Mouse (Mus musculus) hindbrain, embryonic 11.5 days (tissue): ENCODE measurements around the gene Zfp39. TPM values are rescaled to one million over a fixed set of nuclear protein-coding genes. Genes with fewer than 3 reads are reported as not detected.

ENCODE experiments used
- ATAC-seq: fragments of 200-750 bp; cut with Nextera tagmentation; 2 replicates; pipeline ENCODE4 v1.8.0; 2017; ENCODE audit warnings: mild to moderate bottlenecking, moderate TSS enrichment, moderate library complexity; ENCODE audit not compliant: low FRiP score
- DNase-seq: peaks from one replicate; pipeline ENCODE4 v3.0.0-alpha.2; 2015; ENCODE audit warnings: low spot score
- H3K27ac ChIP-seq: fragments of 300-500 bp; sonication (generic); 2 replicates; pipeline ENCODE4 v1.5.1; 2014; ENCODE audit warnings: mild to moderate bottlenecking, low read depth, low read length
- H3K27me3 ChIP-seq: fragments of 300-500 bp; sonication (generic); 2 replicates; pipeline ENCODE4 v1.6.1; 2014; ENCODE audit warnings: mild to moderate bottlenecking, low read length, moderate library complexity, mixed read lengths; ENCODE audit not compliant: control insufficient read depth, insufficient read depth
- H3K36me3 ChIP-seq: fragments of 300-500 bp; sonication (generic); 2 replicates; pipeline ENCODE4 v1.6.1; 2014; ENCODE audit warnings: mild to moderate bottlenecking, low read length, moderate library complexity, mixed read lengths; ENCODE audit not compliant: control insufficient read depth, insufficient read depth
- H3K4me1 ChIP-seq: fragments of 300-500 bp; sonication (generic); replicated peaks from 2 replicates; pipeline ENCODE4 v1.6.1; 2014; ENCODE audit warnings: low read length, mixed read lengths; ENCODE audit not compliant: control insufficient read depth, insufficient read depth
- H3K4me2 ChIP-seq: fragments of 300-500 bp; sonication (generic); replicated peaks from 2 replicates; pipeline ENCODE4 v1.6.1; 2014; ENCODE audit warnings: mild to moderate bottlenecking, low read depth, low read length
- H3K4me3 ChIP-seq: fragments of 300-500 bp; sonication (generic); 2 replicates; pipeline ENCODE4 v1.5.1; 2014; ENCODE audit warnings: low read depth, low read length
- H3K9ac ChIP-seq: fragments of 300-500 bp; sonication (generic); 2 replicates; pipeline ENCODE4 v1.6.1; 2014; ENCODE audit warnings: low read depth, low read length
- H3K9me3 ChIP-seq: fragments of 300-500 bp; sonication (generic); 2 replicates; pipeline ENCODE4 v1.6.1; 2016; ENCODE audit warnings: low read length; ENCODE audit not compliant: control insufficient read depth
- WGBS: fragments of 180-500 bp; shearing (Covaris S2); extraction: QIAGEN DNeasy Blood & Tissue Kit; methylation state at CpG from one replicate; pipeline ENCODE4 v1.1.7; 2014; 5-methylcytosine and 5-hydroxymethylcytosine counted together
- polyA plus RNA-seq: library from polyadenylated mRNA; unstranded; fragments of >200 nt; fragmentation: Nextera tagmentation; extraction: Ambion mirVana; gene quantifications from 2 replicates; pipeline ENCODE4 v1.2.1, GENCODE M21; 2014

The Zfp39 gene
- polyA plus RNA-seq, 1 experiment from 2014 or later = 7.5 TPM

DNA sequence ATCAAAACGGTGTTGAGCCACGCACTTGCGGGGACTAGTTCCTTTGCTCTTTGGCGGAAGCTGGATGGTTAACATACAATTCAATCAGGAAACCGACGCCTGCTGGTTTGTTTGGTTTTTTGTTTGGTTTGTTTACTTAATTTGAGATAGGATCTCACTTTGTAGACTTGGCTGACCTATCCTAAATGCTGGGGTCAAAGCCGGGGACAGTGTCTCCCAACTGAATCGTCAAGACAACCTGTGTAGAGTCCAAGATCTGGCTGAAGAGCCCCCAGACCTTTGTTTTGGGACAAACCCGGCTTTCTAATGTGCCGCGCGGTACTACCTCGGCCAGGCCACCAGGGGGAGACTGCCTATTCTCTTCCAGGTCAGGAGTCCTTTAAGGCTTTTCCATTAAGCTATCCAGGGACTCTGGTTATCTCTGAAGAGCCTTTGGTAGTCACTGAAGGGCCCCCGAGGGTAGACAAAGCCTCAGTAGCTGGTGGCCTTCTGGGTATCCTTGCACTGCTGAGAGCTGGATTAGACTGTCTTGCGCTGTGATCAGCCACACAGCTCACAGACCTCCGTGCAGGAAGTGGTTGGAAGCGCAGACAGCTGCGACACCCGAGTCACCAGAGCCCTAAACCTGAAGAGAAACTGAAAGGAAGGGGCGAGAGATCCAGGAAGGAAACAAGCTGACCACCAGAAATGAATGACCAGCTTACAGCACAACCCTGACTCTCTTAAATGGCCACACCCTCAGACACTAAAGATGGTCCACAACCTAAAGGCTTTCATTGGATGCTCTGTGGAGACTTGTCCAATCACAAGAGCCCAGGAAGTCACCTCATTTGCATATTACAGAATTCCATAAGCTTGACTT lies 24.0 kb upstream of the Zfp39 start:
- peaks cover 4% of the 10 kb centered on the region for H3K36me3 ChIP-seq
- H3K9ac ChIP-seq = 0 out of 2 replicates have a peak overlapping the region, but pooled peaks have one; percentile 19
- H3K27me3 ChIP-seq = no peaks in the 10 kb centered on the region
- no peaks in the 10 kb centered on the region for H3K9me3 ChIP-seq
- 36% methylated on average over 20 of the region's 20 CpGs for WGBS
- H3K4me3 ChIP-seq = 0 out of 2 replicates have a peak overlapping the region, but pooled peaks have one; percentile 6
- peak; percentile 84 for DNase-seq
- no peaks in the 10 kb centered on the region for H3K4me1 ChIP-seq
- H3K27ac ChIP-seq = peak overlapping the region; percentile 30; the same call in 1 of the 2 replicates
- no peak overlapping the region for H3K4me2 ChIP-seq
- ATAC-seq = peak; percentile 56

DNA sequence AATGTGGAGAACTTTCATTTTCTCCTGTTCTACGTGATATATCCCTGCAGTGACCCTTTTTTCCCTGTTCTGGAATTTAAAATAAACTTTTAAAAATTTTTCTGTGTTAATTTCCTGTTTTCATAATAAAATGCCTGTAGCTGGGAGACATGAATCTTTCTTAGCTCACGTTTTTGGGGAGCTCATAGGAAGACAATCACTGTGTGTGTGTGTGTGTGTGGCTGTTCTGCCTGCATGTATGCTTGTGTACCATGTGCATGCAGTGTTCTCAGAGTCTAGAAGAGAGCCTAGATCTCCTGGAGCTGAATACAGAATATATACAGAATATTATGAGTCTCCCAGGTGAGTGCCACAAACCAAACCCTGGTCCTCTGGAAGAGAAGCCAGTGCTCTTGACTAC lies 23.0 kb upstream of the Zfp39 start:
- no peaks in the 10 kb centered on the region for H3K27me3 ChIP-seq
- DNase-seq (no peak), ATAC-seq (no peak)
- H3K27ac ChIP-seq = no peak overlapping the region
- WGBS = 84% methylated on average over 2 of the region's 2 CpGs
- H3K4me2 ChIP-seq = no peak overlapping the region
- H3K9ac ChIP-seq = no peak overlapping the region
- H3K9me3 ChIP-seq = no peaks in the 10 kb centered on the region
- no peaks in the 10 kb centered on the region for H3K4me1 ChIP-seq
- H3K36me3 ChIP-seq = peaks cover 4% of the 10 kb centered on the region; the same call in 1 of the 2 replicates
- H3K4me3 ChIP-seq = no peak overlapping the region

DNA sequence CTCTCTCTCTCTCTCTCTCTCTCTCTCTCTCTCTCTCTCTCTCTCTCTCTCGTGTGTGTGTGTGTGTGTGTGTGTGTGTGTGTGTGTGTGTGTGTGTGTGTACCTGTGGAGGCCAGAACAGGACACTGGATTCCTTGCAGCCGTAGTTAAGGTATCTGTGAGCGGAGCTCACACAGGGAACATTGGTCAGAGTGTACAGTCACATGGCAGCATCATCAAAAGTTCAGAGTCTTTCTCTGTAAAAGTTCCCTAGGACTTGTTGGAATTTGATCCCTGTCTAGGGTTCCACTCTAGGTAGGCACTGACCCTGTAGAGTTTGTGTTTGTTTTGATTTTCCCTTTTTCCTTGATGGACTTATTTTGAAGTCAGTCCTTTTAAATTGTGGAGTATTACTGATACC lies 22.6 kb upstream of the Zfp39 start:
- 92% methylated on average over 2 of the region's 3 CpGs for WGBS
- Histone ChIP-seq H3K4me1 (no peaks in the 10 kb centered on the region), H3K36me3 (peaks cover 2% of the 10 kb centered on the region; the same call in 1 of the 2 replicates), H3K27me3 (no peaks in the 10 kb centered on the region), H3K9me3 (no peaks in the 10 kb centered on the region), H3K4me3 (no peak overlapping the region), H3K9ac (no peak overlapping the region), H3K4me2 (no peak overlapping the region), H3K27ac (no peak overlapping the region)
- no peak for ATAC-seq
- DNase-seq = no peak

DNA sequence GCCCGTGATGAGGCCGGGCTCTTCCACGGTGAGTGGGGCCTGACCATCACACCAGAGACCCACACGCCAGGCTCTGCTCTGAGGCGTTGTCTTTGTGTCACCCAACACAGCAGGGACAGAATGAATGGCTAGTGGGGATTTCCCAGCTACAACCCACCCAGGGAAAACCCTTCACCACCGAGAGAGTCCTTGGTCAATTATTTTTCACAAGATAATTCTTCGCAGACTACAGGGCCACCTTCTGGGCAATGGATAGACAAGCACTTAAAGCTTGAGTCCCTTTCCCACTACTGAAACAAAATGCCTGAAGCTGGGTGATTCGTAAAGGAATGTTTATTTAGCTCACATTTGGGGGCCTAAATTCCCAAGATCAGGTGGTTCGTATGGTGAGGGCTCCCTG lies 18.4 kb upstream of the Zfp39 start:
- no peaks in the 10 kb centered on the region for H3K36me3 ChIP-seq
- no peak for ATAC-seq

DNA sequence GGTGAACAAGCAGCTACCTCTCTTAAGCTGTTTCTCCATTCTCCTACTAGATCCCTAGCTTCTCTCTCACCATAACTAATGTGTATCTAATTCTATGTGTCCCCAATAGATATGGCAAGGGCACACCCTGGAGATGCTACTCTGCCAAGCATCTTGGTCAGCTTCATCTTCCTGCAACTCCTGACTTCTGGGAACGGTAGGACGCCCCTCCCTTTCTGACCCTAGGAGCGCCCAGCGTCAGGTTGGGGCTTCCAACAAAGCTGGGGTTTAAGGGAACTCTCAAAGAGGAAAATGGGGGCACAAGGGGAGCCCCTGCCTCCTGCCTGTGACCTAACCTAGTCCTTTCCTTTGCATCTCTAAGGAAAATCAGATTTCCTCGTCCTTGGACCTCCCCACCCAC lies 14.7 kb upstream of the Zfp39 start:
- 79% methylated on average over 5 of the region's 5 CpGs for WGBS
- no peak for DNase-seq

More for the DNA sequence above, 18.4 kb upstream of the Zfp39 start:
- Histone ChIP-seq H3K27ac (no peak overlapping the region), H3K9ac (no peak overlapping the region), H3K4me1 (no peaks in the 10 kb centered on the region), H3K27me3 (no peaks in the 10 kb centered on the region), H3K9me3 (no peaks in the 10 kb centered on the region), H3K4me2 (no peak overlapping the region), H3K4me3 (no peak overlapping the region)
- DNase-seq = no peak
- WGBS = 84% methylated on average over 9 of the region's 9 CpGs

DNA sequence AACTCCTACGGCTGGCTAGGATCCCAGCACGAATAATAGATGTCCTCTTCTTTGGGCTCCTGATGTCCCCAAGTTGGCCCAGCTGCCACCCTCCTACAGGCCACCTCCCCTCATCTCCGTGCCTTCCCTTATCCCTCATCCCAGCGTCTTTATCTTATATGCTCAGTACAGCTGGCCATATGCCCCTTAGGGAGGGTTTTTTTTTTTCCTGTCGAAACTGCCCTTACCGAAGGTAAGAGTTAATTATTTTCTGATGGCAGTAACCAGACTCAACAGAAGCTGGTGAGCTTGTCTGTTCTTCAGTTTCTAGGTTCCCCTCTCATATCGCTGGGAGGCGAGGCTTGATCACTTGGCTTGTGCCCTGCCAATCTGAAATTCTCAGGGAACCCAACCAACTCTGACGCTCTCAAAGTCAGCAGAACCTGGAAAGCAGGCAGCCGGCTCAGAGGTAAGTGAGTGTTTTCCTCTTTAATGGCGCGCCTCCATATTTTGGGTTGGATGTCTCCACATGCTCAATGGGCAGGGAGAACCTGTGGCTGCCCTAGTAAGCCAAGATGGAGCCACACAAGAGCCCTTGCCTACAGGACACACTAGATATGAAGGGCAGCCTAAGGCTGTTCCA lies 13.8 kb upstream of the Zfp39 start, which contains the start of gene Btnl10:
Gene Btnl10 (plus strand): TSS at position 164 of the 622 bp plus-strand sequence.
- 87% methylated on average over 12 of the region's 12 CpGs for WGBS
- Histone ChIP-seq H3K36me3 (no peaks in the 10 kb centered on the region), H3K4me3 (no peak within 1 kb of the TSS), H3K27ac (no peak within 1 kb of the TSS), H3K4me2 (no peak within 1 kb of the TSS), H3K9me3 (no peaks in the 10 kb centered on the region), H3K4me1 (no peaks in the 10 kb centered on the region), H3K27me3 (no peaks in the 10 kb centered on the region), H3K9ac (no peak within 1 kb of the TSS)
- DNase-seq (no peak), ATAC-seq (no peak)

More for the DNA sequence above, 14.7 kb upstream of the Zfp39 start:
- H3K9ac ChIP-seq = no peak overlapping the region
- no peak overlapping the region for H3K27ac ChIP-seq
- H3K36me3 ChIP-seq = no peaks in the 10 kb centered on the region
- no peaks in the 10 kb centered on the region for H3K27me3 ChIP-seq
- no peak overlapping the region for H3K4me3 ChIP-seq
- H3K4me2 ChIP-seq = no peak overlapping the region
- no peaks in the 10 kb centered on the region for H3K9me3 ChIP-seq
- no peaks in the 10 kb centered on the region for H3K4me1 ChIP-seq
- ATAC-seq = no peak

DNA sequence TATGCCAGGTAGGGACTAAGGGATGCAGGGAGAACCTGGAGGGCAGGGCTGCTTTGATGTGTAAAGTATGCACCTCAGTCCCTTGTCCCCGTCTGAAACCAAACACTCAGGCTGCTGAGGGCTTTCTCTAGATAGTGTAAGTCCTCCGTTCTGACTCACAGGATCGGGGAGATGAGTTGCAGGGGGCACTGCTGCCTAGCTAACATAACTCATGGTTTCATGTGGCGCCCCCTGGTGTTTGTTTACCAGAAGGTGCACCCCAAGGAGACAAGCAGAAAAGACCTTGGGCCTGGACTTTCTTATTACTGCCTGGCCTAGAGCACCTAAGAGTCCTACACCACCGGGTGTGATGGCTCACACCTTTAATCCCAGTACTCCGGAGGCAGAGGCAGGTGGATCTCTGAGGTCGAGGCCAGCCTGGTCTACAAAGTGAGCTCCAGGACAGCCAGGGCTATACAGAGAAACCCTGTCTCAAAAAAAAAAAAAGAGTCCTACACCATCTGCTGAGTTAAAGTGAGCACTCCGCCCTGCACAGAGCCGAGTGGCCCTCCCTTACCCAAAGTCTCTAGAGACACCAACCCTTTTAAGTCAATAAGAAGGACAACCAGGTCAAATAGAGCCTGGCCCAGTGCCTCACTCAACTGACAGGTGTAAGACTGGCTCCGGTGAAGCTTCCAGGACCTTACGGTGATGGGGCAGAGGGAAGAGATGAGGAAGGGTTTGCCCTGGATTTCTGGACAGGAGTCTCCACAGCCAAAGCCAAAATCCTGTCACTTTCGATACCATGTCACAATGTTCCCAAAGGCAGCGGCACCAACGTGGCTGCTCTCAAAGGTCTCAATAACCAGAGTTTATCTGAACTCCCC lies 13.1 kb upstream of the Zfp39 start:
- Histone ChIP-seq H3K27ac (no peak overlapping the region), H3K4me1 (no peaks in the 10 kb centered on the region), H3K9me3 (no peaks in the 10 kb centered on the region), H3K36me3 (no peaks in the 10 kb centered on the region), H3K4me3 (no peak overlapping the region), H3K9ac (no peak overlapping the region), H3K27me3 (no peaks in the 10 kb centered on the region), H3K4me2 (no peak overlapping the region)
- ATAC-seq = no peak
- DNase-seq = peak; percentile 69
- WGBS = 59% methylated on average over 14 of the region's 14 CpGs

DNA sequence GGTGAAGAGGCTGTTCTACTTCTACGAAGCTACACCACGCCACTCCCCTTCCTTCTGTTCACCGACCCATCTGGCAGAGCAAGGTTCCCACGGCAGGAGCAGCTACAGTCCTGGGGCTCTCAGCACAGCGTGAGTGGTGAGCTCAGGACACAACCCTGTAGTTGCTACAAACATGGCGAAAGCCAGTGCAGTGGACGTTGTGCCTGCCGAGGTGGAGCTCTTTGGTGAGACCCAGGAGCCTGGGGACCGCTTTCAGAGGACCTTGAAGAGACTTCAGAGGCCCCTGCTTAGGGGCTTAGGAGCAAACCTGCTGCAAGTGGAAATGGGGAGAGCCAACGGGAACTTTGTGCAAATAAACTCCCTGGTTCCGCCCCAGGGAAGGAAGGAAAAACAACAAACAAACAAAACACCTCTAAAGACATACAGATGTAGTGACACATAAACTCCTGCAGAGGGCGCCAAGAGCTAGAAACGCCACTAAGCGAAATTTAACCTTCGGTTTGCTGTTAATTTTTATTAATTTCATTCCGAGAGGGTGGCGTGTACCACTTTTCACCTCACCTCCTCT lies 10.5 kb upstream of the Zfp39 start:
- 23% methylated on average over 17 of the region's 17 CpGs for WGBS
- Histone ChIP-seq H3K4me1 (no peaks in the 10 kb centered on the region), H3K27ac (no peak overlapping the region), H3K36me3 (no peaks in the 10 kb centered on the region), H3K9me3 (no peaks in the 10 kb centered on the region), H3K4me2 (peak overlapping the region; percentile 40), H3K9ac (peak overlapping the region; percentile 55), H3K4me3 (peak overlapping the region; percentile 21), H3K27me3 (no peaks in the 10 kb centered on the region)
- peak; percentile 71 for DNase-seq
- no peak for ATAC-seq
